Mouse (Mus musculus): ENCODE measurements at regions not wholly inside any gene's neighbourhood (a gene's known extent, or its start where the extent isn't known, plus 50 kb on each side); places are given as distances from the start of the nearest gene placed in this dataset.

DNA sequence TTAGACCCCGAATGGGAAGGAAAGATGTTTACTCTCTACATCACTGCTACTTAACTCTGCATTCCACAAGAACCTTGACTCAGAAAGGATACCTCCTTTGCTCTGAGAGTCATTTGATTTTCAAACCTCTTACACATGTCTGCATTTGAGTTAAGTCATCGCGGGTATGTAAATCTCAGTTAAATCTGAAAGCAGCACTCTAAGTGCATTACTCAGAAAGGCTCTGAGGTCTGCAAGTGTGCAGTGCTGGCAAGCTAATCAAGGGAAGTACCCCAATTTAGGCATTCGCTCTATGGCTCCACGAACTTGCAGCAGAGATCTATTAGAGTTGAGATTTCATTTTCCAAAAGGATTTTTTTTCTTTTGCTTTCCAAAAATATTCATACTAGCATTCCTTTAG is 538.2 kb downstream of the Nfib start:
- no peaks in the 10 kb centered on the region for H3K4me1 ChIP-seq (ENCODE audit: control insufficient read depth, insufficient read depth, low read length)
- H3K9me3 ChIP-seq (ENCODE audit: control insufficient read depth, low read length), result no peaks in the 10 kb centered on the region
- H3K9ac ChIP-seq (ENCODE audit: low read length), result no peak overlapping the region
- ATAC-seq (ENCODE audit: low FRiP score), result no peak
- H3K36me3 ChIP-seq (ENCODE audit: control insufficient read depth, insufficient read depth, low read length), result no peaks in the 10 kb centered on the region
- peak; percentile 65 for DNase-seq (ENCODE audit: low spot score, missing footprints)
- H3K27ac ChIP-seq (ENCODE audit: low read depth, low read length), result no peak overlapping the region
- WGBS, result 75% methylated on average over 5 of the region's 5 CpGs
- H3K4me2 ChIP-seq, result no peak overlapping the region
- no peaks in the 10 kb centered on the region for H3K27me3 ChIP-seq (ENCODE audit: control insufficient read depth, insufficient read depth, low read length)
- no peak overlapping the region for H3K4me3 ChIP-seq (ENCODE audit: low read depth, low read length)

- no peak overlapping the region for H3K4me3 ChIP-seq (ENCODE audit: low read depth, low read length)
- H3K36me3 ChIP-seq (ENCODE audit: control insufficient read depth, insufficient read depth, low read length), result no peaks in the 10 kb centered on the region
- peak; percentile 54 for DNase-seq (ENCODE audit: low spot score, missing footprints)
- no peak overlapping the region for H3K27ac ChIP-seq (ENCODE audit: low read depth, low read length)
- no peaks in the 10 kb centered on the region for H3K4me1 ChIP-seq (ENCODE audit: control insufficient read depth, insufficient read depth, low read length)
- 89% methylated on average over 1 of the region's 1 CpGs for WGBS
- H3K27me3 ChIP-seq (ENCODE audit: control insufficient read depth, insufficient read depth, low read length), result no peaks in the 10 kb centered on the region
- no peak for ATAC-seq (ENCODE audit: low FRiP score)
- H3K4me2 ChIP-seq, result no peak overlapping the region
- H3K9ac ChIP-seq (ENCODE audit: low read length), result no peak overlapping the region
- no peaks in the 10 kb centered on the region for H3K9me3 ChIP-seq (ENCODE audit: control insufficient read depth, low read length)
Measured at GRCm38 (mm10) chr4:82166826-82167225, 538.7 kb downstream of the Nfib start.

- H3K4me1 ChIP-seq (ENCODE audit: control insufficient read depth, insufficient read depth, low read length), result no peaks in the 10 kb centered on the region
- H3K4me3 ChIP-seq (ENCODE audit: low read depth, low read length), result no peak overlapping the region
- ATAC-seq (ENCODE audit: low FRiP score) (no peak), DNase-seq (ENCODE audit: low spot score, missing footprints) (no peak)
- no peaks in the 10 kb centered on the region for H3K36me3 ChIP-seq (ENCODE audit: control insufficient read depth, insufficient read depth, low read length)
- no peak overlapping the region for H3K4me2 ChIP-seq
- H3K27ac ChIP-seq (ENCODE audit: low read depth, low read length), result no peak overlapping the region
- 88% methylated on average over 6 of the region's 6 CpGs for WGBS
- H3K9me3 ChIP-seq (ENCODE audit: control insufficient read depth, low read length), result no peaks in the 10 kb centered on the region
- H3K27me3 ChIP-seq (ENCODE audit: control insufficient read depth, insufficient read depth, low read length), result no peaks in the 10 kb centered on the region
- no peak overlapping the region for H3K9ac ChIP-seq (ENCODE audit: low read length)
Measured at GRCm38 (mm10) chr4:82166087-82166486, 539.5 kb downstream of the Nfib start.

DNA sequence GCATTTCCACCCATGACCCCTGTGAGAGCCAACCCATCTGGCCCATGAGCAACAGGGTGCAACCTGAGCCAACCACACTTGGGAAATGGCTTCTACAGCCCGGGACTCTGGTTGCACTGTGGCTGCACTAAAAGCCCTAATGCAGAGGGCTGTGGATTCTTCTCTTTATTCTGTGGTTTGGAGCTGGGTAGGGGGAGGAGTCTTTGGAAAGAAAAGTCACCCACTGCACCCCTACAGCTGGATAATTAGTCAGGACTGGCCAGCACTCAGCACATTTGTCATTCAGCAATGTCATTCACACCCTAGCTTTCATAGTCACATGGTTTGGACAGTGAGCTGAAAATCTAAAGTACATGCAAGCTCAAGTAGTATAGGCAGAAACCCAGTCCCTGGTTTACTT is 541.5 kb downstream of the Nfib start:
- H3K4me2 ChIP-seq, result no peak overlapping the region
- H3K27ac ChIP-seq (ENCODE audit: low read depth, low read length), result no peak overlapping the region
- no peak overlapping the region for H3K9ac ChIP-seq (ENCODE audit: low read length)
- peak; percentile 57 for DNase-seq (ENCODE audit: low spot score, missing footprints)
- no peaks in the 10 kb centered on the region for H3K9me3 ChIP-seq (ENCODE audit: control insufficient read depth, low read length)
- no peaks in the 10 kb centered on the region for H3K36me3 ChIP-seq (ENCODE audit: control insufficient read depth, insufficient read depth, low read length)
- H3K4me3 ChIP-seq (ENCODE audit: low read depth, low read length), result no peak overlapping the region
- ATAC-seq (ENCODE audit: low FRiP score), result no peak
- H3K4me1 ChIP-seq (ENCODE audit: control insufficient read depth, insufficient read depth, low read length), result no peaks in the 10 kb centered on the region
- no peaks in the 10 kb centered on the region for H3K27me3 ChIP-seq (ENCODE audit: control insufficient read depth, insufficient read depth, low read length)
- 77% methylated on average over 1 of the region's 1 CpGs for WGBS

- no peak overlapping the region for H3K9ac ChIP-seq (ENCODE audit: low read length)
- H3K4me3 ChIP-seq (ENCODE audit: low read depth, low read length), result no peak overlapping the region
- H3K4me2 ChIP-seq, result no peak overlapping the region
- WGBS, result 68% methylated on average over 2 of the region's 2 CpGs
- ATAC-seq (ENCODE audit: low FRiP score) (no peak), DNase-seq (ENCODE audit: low spot score, missing footprints) (peak; percentile 65)
- H3K4me1 ChIP-seq (ENCODE audit: control insufficient read depth, insufficient read depth, low read length), result no peaks in the 10 kb centered on the region
- no peaks in the 10 kb centered on the region for H3K36me3 ChIP-seq (ENCODE audit: control insufficient read depth, insufficient read depth, low read length)
- H3K27me3 ChIP-seq (ENCODE audit: control insufficient read depth, insufficient read depth, low read length), result no peaks in the 10 kb centered on the region
- H3K9me3 ChIP-seq (ENCODE audit: control insufficient read depth, low read length), result no peaks in the 10 kb centered on the region
- no peak overlapping the region for H3K27ac ChIP-seq (ENCODE audit: low read depth, low read length)
Measured at GRCm38 (mm10) chr4:82161818-82162217, 543.7 kb downstream of the Nfib start.

- Histone ChIP-seq H3K9ac (ENCODE audit: low read length) (no peak overlapping the region), H3K4me1 (ENCODE audit: control insufficient read depth, insufficient read depth, low read length) (no peaks in the 10 kb centered on the region), H3K4me3 (ENCODE audit: low read depth, low read length) (no peak overlapping the region), H3K9me3 (ENCODE audit: control insufficient read depth, low read length) (no peaks in the 10 kb centered on the region), H3K4me2 (no peak overlapping the region), H3K27ac (ENCODE audit: low read depth, low read length) (no peak overlapping the region), H3K27me3 (ENCODE audit: control insufficient read depth, insufficient read depth, low read length) (no peaks in the 10 kb centered on the region), H3K36me3 (ENCODE audit: control insufficient read depth, insufficient read depth, low read length) (no peaks in the 10 kb centered on the region)
- WGBS, result 80% methylated on average over 2 of the region's 2 CpGs
- DNase-seq (ENCODE audit: low spot score, missing footprints) (peak; percentile 83), ATAC-seq (ENCODE audit: low FRiP score) (no peak)
Measured at GRCm38 (mm10) chr4:82161232-82161631, 544.3 kb downstream of the Nfib start.

DNA sequence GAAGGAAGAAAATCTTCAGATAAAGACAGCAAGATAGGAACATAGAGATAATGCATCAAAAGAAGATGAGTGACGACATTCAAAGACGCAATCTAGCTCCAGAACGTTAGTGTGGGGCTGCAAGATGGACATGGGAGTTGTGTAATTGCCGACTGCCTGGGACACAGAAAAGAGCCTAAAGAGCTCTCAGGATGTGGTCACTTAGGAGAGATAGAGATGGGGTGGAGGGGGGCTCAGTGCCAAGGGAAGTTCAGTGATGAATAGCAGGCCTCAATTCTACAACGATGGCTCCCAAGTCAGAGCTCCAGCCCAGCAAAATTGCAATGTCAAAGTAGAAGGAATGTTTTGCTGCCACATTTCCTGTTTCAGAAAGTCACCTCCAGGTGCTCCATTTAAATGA is 545.3 kb downstream of the Nfib start:
- DNase-seq (ENCODE audit: low spot score, missing footprints) (peak; percentile 17), ATAC-seq (ENCODE audit: low FRiP score) (no peak)
- H3K4me3 ChIP-seq (ENCODE audit: low read depth, low read length), result no peak overlapping the region
- H3K9ac ChIP-seq (ENCODE audit: low read length), result no peak overlapping the region
- no peaks in the 10 kb centered on the region for H3K36me3 ChIP-seq (ENCODE audit: control insufficient read depth, insufficient read depth, low read length)
- H3K9me3 ChIP-seq (ENCODE audit: control insufficient read depth, low read length), result no peaks in the 10 kb centered on the region
- H3K27ac ChIP-seq (ENCODE audit: low read depth, low read length), result no peak overlapping the region
- no peaks in the 10 kb centered on the region for H3K27me3 ChIP-seq (ENCODE audit: control insufficient read depth, insufficient read depth, low read length)
- no peak overlapping the region for H3K4me2 ChIP-seq
- H3K4me1 ChIP-seq (ENCODE audit: control insufficient read depth, insufficient read depth, low read length), result no peaks in the 10 kb centered on the region
- 84% methylated on average over 5 of the region's 5 CpGs for WGBS

DNA sequence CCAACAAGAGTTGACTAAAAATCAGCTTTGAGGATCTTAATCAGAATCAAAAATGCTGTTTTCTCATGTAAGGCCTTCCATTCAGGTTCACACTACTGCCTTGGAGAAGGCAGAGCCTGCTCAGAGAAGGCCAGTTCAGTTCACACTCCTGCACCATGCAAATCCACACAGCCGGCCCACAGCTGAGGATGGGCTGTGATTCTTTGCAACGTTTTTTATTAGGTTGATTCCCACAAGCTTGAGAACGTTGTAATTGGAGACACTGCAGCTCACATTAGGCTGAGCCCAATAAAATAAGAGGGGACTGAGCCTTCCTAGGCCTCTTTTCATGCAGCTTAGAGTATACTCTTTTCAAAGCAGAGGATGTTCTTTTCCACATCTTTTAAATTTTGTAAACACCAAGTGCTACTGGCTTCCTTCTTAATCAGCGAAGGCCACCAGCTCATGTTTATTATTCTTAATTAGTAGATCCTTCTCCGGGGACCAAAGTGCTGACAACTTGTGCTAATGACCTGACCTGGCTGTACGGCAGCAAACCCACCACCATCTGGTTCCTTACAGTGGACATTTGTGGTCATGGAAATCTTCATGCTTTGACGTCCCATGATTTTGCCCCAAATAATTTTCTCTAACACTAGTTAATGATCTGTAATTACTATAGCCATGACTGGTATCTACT is 549.8 kb downstream of the Nfib start:
- Histone ChIP-seq H3K36me3 (ENCODE audit: control insufficient read depth, insufficient read depth, low read length) (no peaks in the 10 kb centered on the region), H3K4me2 (no peak overlapping the region), H3K4me3 (ENCODE audit: low read depth, low read length) (no peak overlapping the region), H3K9me3 (ENCODE audit: control insufficient read depth, low read length) (no peaks in the 10 kb centered on the region), H3K9ac (ENCODE audit: low read length) (no peak overlapping the region), H3K27me3 (ENCODE audit: control insufficient read depth, insufficient read depth, low read length) (no peaks in the 10 kb centered on the region), H3K27ac (ENCODE audit: low read depth, low read length) (no peak overlapping the region), H3K4me1 (ENCODE audit: control insufficient read depth, insufficient read depth, low read length) (no peaks in the 10 kb centered on the region)
- 54% methylated on average over 7 of the region's 7 CpGs for WGBS
- DNase-seq (ENCODE audit: low spot score, missing footprints) (no peak), ATAC-seq (ENCODE audit: low FRiP score) (no peak)

DNA sequence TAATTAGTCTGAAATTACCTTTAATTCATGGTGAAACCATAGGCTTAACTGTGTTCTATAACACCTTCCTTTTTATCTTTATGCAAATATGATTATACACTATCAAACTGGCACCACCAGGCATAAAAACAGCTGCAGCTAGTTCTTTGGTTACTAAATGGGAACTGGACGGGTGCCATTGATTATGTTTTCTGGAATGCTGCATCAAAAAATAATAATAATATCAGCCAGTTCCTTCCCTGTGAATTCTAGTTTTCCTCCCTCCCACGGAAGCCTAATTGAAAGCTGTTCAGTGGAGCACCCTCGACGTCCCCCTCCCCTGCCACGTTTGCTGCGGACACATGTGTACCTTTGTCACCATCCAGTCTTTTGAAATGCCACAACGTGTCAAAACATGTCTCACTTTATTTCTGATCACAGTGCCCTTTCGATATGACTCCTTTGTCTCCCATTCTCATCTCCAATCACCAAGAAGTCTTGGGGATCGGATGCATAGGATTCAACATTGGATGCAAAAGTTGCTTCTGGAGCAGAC is 551.5 kb downstream of the Nfib start:
- H3K27me3 ChIP-seq (ENCODE audit: control insufficient read depth, insufficient read depth, low read length), result no peaks in the 10 kb centered on the region
- no peaks in the 10 kb centered on the region for H3K36me3 ChIP-seq (ENCODE audit: control insufficient read depth, insufficient read depth, low read length)
- H3K27ac ChIP-seq (ENCODE audit: low read depth, low read length), result no peak overlapping the region
- no peak overlapping the region for H3K4me2 ChIP-seq
- ATAC-seq (ENCODE audit: low FRiP score) (no peak), DNase-seq (ENCODE audit: low spot score, missing footprints) (peak; percentile 73)
- H3K4me1 ChIP-seq (ENCODE audit: control insufficient read depth, insufficient read depth, low read length), result no peaks in the 10 kb centered on the region
- 91% methylated on average over 9 of the region's 9 CpGs for WGBS
- no peak overlapping the region for H3K9ac ChIP-seq (ENCODE audit: low read length)
- H3K9me3 ChIP-seq (ENCODE audit: control insufficient read depth, low read length), result no peaks in the 10 kb centered on the region
- H3K4me3 ChIP-seq (ENCODE audit: low read depth, low read length), result no peak overlapping the region
